Mouse (Mus musculus) liver, adult 2 months (tissue): ENCODE data around the gene Aox1.

Source experiments
- CTCF ChIP-seq: fragments of 200-500 bp; IDR thresholded peaks from 2 replicates; pipeline ENCODE4 v1.5.1; 2011; ENCODE audit warnings: low read depth, low read length, control low read depth
- POLR2A ChIP-seq: fragments of 200-500 bp; IDR thresholded peaks from 2 replicates; pipeline ENCODE4 v1.6.1; 2011; ENCODE audit warnings: low read length, control low read depth; ENCODE audit not compliant: insufficient read depth; ENCODE audit errors: extremely low read depth

GRCm38 (mm10) chr1:58111315-58111714, 81.6 kb downstream of the Aox1 start:
- TF ChIP-seq CTCF (no peak), POLR2A (no peak)
